Mouse (Mus musculus): ENCODE results near the gene Zfp398.

DNA sequence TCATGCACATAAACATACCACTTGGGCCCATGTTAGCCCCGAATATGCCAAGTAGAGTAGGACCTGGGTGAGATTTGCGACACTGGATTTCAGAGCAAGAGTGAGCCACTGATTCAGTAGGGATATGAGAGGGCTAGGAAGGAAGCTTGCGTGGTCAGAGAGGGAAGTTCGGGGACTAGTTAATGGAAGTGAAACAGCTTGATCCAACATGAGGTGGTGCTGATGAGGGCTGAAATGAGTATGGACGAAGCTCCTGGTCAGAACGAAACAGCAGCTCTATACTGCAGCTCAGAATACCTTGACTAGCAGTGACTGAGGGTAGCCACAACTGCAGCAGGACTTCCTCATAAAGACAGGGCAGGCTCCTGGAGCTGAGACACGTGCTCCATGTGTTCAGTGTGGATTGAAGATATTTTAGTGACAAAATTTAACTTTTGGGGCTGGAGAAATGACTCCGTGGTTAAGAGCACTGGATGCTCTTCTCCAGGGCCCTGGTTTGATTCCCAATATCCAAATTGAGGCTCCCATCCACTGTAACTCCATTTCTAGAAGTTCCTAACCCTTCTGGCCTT is 53.4 kb downstream of the Zfp398 start:
- TF ChIP-seq EP300 (IDR thresholded peaks at IDR 0.05; ENCODE audit: low read length) = peak; percentile 73
- TF ChIP-seq CTCF (conservative IDR thresholded peaks at IDR 0.05 in 1 of 2, IDR thresholded peaks at IDR 0.05 in 1 of 2; ENCODE audit: low read depth in 2 of 2, low read length in 2 of 2) = no peak
- TF ChIP-seq ZNF384 (IDR thresholded peaks at IDR 0.05; ENCODE audit: low read depth, low read length) = no peak
- no peak for TF ChIP-seq TCF12 (IDR thresholded peaks at IDR 0.05; ENCODE audit: low read depth, low read length)
- no peak for TF ChIP-seq SMC3 (IDR thresholded peaks at IDR 0.05; ENCODE audit: low read depth, low read length)
- peak; percentile 86 for TF ChIP-seq MAX (IDR thresholded peaks at IDR 0.05; ENCODE audit: low read length)
- TF ChIP-seq MEF2A (IDR thresholded peaks at IDR 0.05; ENCODE audit: borderline replicate concordance, low read depth, low read length) = no peak
- no peak for TF ChIP-seq POLR2A (IDR thresholded peaks at IDR 0.05; ENCODE audit: low read depth, low read length)
- no peak for TF ChIP-seq ETS1 (conservative IDR thresholded peaks at IDR 0.05; ENCODE audit: low read depth, low read length)
- TF ChIP-seq ZC3H11A (IDR thresholded peaks at IDR 0.05; ENCODE audit: low read depth, low read length) = no peak
- no peak for TF ChIP-seq TBP (conservative IDR thresholded peaks at IDR 0.05; ENCODE audit: low read depth, low read length)
- TF ChIP-seq JUND (conservative IDR thresholded peaks at IDR 0.05; ENCODE audit: low read depth, low read length) = peak; percentile 76
- no peak for TF ChIP-seq ZMIZ1 (IDR thresholded peaks at IDR 0.05; ENCODE audit: low read depth, low read length)
- TF ChIP-seq RAD21 (IDR thresholded peaks at IDR 0.05; ENCODE audit: low read depth, low read length) = no peak

Data from CH12.LX (cell line).